Mouse (Mus musculus): ENCODE data around the gene Tle3.
A peak's percentile ranks its signal among the peaks of the same experiment; 100 is the strongest.

Tle3 gene

GRCm38 (mm10) chr9:61377706-61378479 lies 5.7 kb downstream of the Tle3 start:
- no peak for DNase-seq

- DNase-seq = no peak
Measured at GRCm38 (mm10) chr9:61378516-61378915, 6.3 kb downstream of the Tle3 start.

GRCm38 (mm10) chr9:61379016-61379634 lies 7.0 kb downstream of the Tle3 start:
- no peak for DNase-seq

DNA sequence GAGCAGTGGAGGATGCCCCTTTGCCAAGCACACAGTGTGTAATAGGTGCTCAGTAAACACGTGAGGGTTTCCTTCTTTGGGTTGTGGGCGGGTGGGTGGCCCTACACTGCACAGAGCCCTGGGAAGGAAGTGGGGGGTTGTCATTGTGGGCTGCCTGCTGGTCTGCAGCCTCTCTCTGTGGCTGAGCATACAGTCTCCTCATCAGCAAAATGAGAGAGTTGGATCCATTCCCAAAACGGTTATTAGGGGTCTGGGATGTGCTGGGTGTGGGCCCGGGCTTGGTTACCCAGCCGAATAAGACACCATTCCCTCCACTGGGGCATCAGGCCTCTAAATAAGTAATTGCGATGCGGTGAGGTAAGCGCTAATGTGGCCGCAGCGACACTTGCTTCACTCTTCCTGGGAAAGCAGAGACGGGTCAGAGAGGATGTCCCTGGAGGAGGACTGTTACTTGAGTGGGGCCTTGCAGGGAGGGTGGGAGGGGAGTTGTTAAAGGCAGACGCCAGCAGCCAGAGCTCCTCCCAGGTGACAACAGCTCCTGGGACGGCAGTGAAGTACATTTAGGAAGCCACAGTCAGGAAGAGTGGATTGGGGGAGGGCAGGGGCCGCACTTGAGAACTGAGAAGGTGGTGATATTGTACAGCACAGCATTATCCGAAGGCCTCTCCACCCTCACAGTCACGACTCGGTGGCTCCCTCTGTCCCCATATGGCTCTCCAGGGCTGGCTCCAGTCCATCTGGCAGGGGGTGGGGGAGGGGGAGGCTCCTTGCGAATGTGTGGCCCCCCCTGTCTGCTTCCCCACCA lies 8.3 kb downstream of the Tle3 start:
- DNase-seq = no peak

- DNase-seq = no peak
Measured at GRCm38 (mm10) chr9:61381063-61381408, 8.9 kb downstream of the Tle3 start.

DNA sequence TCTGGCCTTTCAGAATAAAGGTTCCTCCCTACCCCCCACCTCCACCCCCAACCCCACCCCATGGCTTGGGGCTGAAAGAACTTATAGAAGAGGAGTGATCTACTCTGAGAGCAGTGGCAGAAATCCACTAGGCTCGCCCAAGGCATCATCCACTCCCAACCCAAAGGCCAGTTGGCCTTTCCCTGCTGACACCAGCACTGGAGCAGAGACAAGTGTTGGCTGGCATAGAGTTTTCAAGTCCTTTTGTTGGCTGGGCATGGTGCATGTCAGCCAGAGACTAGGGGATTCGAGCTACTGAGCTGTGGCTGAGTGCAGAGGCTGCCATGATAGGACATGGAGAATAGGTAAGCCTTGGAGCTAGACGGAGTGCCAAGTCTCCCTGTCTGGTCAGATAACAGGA lies 9.3 kb downstream of the Tle3 start:
- peak; percentile 47 to 63 for DNase-seq

DNA sequence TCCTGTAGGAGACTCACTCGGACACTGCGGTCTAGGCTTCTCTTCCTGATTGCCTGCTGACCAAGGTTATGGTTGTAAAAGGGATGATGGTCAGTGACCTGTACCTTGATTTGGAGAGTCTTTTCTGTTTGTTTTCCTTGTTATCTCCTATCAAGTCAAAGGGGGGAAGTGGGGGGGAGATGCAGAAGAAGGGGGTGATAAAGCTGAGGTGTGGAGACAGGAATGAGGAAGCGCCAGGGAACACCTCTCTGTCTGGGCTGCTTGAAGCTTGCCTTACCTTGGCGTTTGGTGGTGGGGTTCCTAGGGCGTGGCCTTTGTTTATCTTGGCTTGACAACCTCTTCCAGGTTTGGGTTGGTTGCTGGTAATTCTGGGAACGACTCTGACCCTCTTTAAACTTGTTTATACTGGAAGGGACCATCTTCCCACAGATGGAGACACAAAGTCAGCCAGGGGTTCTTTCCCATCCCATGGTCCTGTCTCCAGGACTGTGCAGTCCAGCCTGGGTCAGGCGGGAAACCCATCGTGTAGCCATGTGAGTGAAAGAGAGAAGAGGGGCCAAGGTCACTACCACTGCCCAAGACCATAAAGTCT lies 10.5 kb downstream of the Tle3 start:
- no peak for DNase-seq

- no peak for DNase-seq
Measured at GRCm38 (mm10) chr9:61384101-61384500, 11.9 kb downstream of the Tle3 start.

- no peak for DNase-seq
Measured at GRCm38 (mm10) chr9:61384646-61385443, 12.7 kb downstream of the Tle3 start.

DNA sequence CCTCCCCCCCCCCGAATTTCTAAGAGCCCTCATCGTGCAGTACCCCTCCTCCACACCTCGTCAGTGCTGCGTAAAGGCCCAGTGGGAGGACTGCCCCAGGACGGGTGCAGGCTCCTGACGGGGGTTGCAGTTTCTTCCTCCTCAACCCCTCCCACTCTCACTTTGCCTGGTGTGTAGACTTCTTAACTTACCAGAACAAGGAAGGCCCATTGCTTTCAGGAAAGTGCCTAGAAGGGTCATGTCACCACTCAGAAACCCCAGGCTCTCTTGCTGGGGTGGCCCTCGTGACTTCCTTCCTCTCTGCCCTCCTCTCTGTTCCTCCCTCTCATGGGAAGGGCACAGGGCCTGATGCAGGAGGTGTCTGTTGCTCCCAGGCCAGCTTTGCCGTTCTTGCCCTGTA lies 13.6 kb downstream of the Tle3 start:
- no peak for DNase-seq

GRCm38 (mm10) chr9:61386314-61386713 lies 14.1 kb downstream of the Tle3 start:
- DNase-seq = no peak

DNA sequence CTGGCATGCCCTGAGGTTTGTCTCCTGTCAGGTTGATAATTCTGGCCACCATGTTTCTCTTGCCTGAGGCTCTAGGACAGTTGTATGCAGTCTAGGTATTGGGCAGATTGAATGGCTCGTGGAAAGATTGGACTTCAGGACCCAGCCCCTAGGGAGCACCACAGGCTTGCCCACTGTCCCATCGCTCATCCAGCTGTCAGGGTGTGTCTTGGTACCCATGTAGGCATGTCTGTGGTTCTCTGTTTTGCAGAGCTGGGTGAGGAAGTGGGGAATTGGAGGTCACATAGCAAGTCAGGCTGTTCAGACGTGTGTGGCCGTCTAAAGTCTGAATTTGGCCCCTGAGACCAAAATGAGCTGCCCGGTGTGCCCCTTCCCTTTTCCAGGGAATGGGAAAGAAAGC lies 15.6 kb downstream of the Tle3 start:
- DNase-seq = no peak

DNA sequence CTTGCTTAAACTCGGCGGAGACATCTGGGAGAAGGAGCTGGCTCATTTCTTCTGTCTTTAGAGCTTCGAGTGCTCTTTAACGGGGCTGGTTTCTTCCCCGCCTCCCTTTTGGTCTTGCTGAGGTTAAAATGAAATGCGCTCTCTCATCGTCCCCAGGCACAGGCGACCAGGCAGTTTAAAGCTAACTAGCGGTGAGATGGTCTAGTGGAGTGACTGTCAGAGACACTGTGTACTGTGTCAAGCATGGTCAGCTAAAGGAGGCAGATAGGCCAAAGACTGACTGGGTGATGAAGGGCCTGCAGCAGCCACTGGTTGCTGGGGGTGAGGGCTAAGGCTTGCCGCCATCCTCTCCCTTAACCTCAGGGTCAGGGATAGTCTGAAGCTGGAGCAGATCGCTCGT lies 16.0 kb downstream of the Tle3 start:
- no peak for DNase-seq

- DNase-seq = no peak
Measured at GRCm38 (mm10) chr9:61388689-61389403, 16.7 kb downstream of the Tle3 start.

- DNase-seq = no peak
Measured at GRCm38 (mm10) chr9:61389404-61389701, 17.2 kb downstream of the Tle3 start.

DNA sequence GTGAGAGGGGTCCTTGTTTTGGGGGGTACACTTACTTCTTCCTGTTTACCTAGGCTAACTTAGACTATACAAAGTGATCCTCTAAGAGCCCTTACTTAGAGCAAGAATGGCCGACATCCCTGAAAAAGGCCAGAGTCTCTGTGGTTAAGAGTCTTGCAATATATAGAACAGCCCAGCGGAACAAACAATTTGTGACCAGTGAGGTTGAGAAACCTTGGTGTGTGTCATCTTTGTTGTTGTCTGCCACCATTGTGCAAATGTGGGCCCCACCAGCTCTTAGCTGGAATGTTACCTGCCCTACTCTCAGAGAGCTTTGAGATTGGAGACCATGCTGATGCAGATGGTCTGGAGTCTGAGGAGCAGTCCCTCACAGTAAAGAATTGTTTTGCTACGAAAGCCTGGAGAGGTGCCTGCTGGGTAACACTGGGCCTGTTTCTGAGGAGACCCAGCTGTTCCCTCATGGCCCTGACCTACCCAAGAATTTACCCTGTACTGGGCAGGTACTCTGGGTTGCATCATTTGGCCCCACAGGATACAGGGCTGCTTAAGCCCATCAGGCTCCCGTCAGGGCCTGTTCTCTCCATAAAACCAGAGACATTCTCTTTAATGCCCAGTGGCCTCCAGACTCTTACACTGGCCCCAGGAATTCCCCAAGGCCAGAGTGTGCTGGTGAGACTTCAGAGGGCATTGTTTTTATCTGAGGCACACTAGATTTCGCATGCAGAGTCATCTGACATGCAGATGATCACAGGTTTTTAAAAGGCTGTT lies 19.6 kb downstream of the Tle3 start:
- no peak for DNase-seq

DNA sequence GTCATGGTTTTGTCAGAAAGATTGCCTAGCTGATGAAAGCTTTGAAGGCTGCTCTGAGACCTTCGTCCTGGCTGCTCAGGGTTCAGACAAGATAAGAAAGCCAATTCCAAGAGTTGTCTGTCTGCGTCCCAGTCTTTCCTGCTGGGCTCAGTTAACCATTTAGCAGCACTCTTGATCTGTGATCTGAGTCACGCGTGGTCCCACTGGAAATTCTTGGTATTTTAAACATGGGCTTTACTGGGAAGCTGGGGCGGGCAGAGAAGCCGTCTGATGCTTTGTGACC lies 20.1 kb downstream of the Tle3 start:
- DNase-seq = no peak

GRCm38 (mm10) chr9:61393161-61393560 lies 21.0 kb downstream of the Tle3 start:
- no peak for DNase-seq

DNA sequence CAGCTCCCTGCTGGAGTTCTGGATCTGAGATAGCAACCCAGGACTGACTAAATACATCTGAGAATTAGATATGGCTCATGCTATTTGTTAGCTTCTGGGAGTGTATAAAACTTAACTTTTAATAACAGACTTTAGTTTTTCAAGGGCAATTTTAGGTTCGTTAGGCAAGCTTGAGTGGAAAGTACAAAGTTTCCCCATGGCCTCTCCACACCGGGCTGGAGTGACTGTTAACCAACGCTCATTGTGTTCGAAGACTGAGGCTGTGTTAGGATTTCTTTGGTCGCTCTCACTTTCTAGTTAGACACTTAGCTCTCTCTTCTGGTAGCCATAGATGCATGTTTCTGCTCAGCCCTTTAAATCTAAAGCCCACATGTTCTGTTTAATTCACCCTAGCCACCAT lies 21.7 kb downstream of the Tle3 start:
- no peak for DNase-seq

DNA sequence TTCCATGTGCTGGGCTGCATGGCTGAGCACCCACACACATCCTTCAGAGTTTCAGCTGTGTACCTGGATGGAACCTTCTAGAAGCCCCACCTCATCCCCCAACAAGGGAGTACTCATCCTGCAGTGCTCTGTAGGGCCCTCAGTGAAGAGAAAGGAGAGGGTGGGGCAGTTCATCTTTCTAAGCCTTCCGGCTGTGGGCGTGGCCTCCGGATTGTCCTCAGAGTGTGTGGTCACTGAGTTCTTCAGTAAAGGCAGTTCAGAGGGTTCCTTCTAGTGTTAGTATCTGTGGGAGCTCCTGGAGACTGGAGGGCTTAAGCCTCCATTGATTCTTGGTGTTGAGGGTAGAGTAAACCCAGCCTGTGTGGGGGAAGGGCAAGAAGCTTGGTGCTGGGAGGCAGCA lies 22.9 kb downstream of the Tle3 start:
- no peak for DNase-seq

DNA sequence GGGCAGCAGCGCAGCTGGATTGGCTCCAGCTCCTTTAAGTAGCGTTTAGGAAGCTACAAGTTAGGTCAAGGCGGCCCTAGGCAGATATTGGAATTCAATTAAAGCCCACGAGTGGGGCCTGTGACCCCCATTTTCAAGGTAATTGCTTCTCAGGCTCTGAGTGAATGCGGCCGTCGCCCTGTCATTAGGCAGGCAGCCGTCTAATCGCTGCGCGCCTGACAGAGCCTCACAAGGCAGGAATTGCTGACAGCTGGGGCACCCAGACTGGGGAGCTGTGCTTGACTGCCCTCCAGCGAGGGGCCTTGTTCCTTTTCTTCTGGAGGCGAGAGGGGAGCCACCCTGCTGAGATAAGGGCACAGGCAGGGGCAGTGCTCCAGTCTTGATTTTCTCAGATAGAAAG lies 24.3 kb downstream of the Tle3 start:
- DNase-seq = no peak

GRCm38 (mm10) chr9:61397130-61397529 lies 25.0 kb downstream of the Tle3 start:
- DNase-seq = no peak
